Mouse (Mus musculus) megakaryocyte-erythroid progenitor cell, adult 5-6 weeks (primary cell): ENCODE measurements at regions not wholly inside any gene's neighbourhood (a gene's known extent, or its start where the extent isn't known, plus 50 kb on each side); places are given as distances from the start of the nearest gene placed in this dataset.
A peak's percentile ranks its signal among the peaks of the same experiment; 100 is the strongest.
"Not testable (repeated sequence)": the region's sequence is repeated elsewhere in the genome, so short reads cannot be mapped to it uniquely, and the experiment has no call there.

ENCODE experiments used
- ATAC-seq: replicated peaks from 2 replicates; pipeline ENCODE4 v1.8.0; 2016; ENCODE audit warnings: mild to moderate bottlenecking, inconsistent platforms; ENCODE audit not compliant: severe bottlenecking, poor library complexity, low FRiP score, low TSS enrichment

GRCm38 (mm10) chr12:119102106-119102505 lies 135.9 kb upstream of the Abcb5 start:
- not testable (repeated sequence) for ATAC-seq

- ATAC-seq: no peak
Measured at GRCm38 (mm10) chr12:119099736-119100135, 133.5 kb upstream of the Abcb5 start.

GRCm38 (mm10) chr12:119097814-119098213 lies 131.6 kb upstream of the Abcb5 start:
- no peak for ATAC-seq

- ATAC-seq: no peak
Measured at GRCm38 (mm10) chr12:119094314-119094713, 128.1 kb upstream of the Abcb5 start.

GRCm38 (mm10) chr12:119093402-119093801 lies 127.2 kb upstream of the Abcb5 start:
- no peak for ATAC-seq

GRCm38 (mm10) chr12:119089292-119089691 lies 123.1 kb upstream of the Abcb5 start:
- ATAC-seq: no peak

GRCm38 (mm10) chr12:119088666-119089065 lies 122.4 kb upstream of the Abcb5 start:
- no peak for ATAC-seq

GRCm38 (mm10) chr12:119084814-119085213 lies 118.6 kb upstream of the Abcb5 start:
- no peak for ATAC-seq

GRCm38 (mm10) chr12:119082781-119083180 lies 116.6 kb upstream of the Abcb5 start:
- no peak for ATAC-seq

- ATAC-seq: no peak
Measured at GRCm38 (mm10) chr12:119075825-119076224, 109.6 kb upstream of the Abcb5 start.

- no peak for ATAC-seq
Measured at GRCm38 (mm10) chr12:119074742-119075478, 108.7 kb upstream of the Abcb5 start.

GRCm38 (mm10) chr12:119074147-119074546 lies 107.9 kb upstream of the Abcb5 start:
- no peak for ATAC-seq

GRCm38 (mm10) chr12:119070963-119071362 lies 104.7 kb upstream of the Abcb5 start:
- no peak for ATAC-seq

GRCm38 (mm10) chr12:119070446-119070845 lies 104.2 kb upstream of the Abcb5 start:
- no peak for ATAC-seq

- no peak for ATAC-seq
Measured at GRCm38 (mm10) chr12:119069747-119070146, 103.5 kb upstream of the Abcb5 start.

GRCm38 (mm10) chr12:119068079-119068478 lies 101.9 kb upstream of the Abcb5 start:
- 0 out of 2 replicates have a peak, but pooled peaks have one; percentile 14 for ATAC-seq

GRCm38 (mm10) chr12:119062931-119063330 lies 96.7 kb upstream of the Abcb5 start:
- no peak for ATAC-seq

GRCm38 (mm10) chr12:119062490-119062889 lies 96.3 kb upstream of the Abcb5 start:
- no peak for ATAC-seq

GRCm38 (mm10) chr12:119054560-119054959 lies 88.3 kb upstream of the Abcb5 start:
- no peak for ATAC-seq

GRCm38 (mm10) chr12:119051692-119052379 lies 85.6 kb upstream of the Abcb5 start:
- no peak for ATAC-seq

GRCm38 (mm10) chr12:119038306-119038705 lies 72.1 kb upstream of the Abcb5 start:
- no peak for ATAC-seq
